19 mouse cellular contexts compared by ENCODE assay signal in genomic region chr2:157927397-157927796, GRCm38 (mm10). TPM values are rescaled to one million over a fixed set of nuclear protein-coding genes. Genes with fewer than 3 reads are reported as not detected.
DNase-seq lines count a peak whose midpoint lies in the region; ATAC-seq and TF ChIP-seq lines count a peak whose summit lies in the region.
"Had no signal": no experiment of that assay in that cellular context is flagged by ENCODE, and none has a peak within 500 bp of the region (broad histone marks: within the 10 kb centered on the region; RNA-seq: fewer than 3 reads in every experiment).

No protein-coding gene starts in this region.

- WGBS in kidney, embryonic 15.5 days, result 44% methylated on average over 20 of the region's 20 CpGs
- WGBS in kidney, embryonic 14.5 days, result 49% methylated on average over 20 of the region's 20 CpGs
- 48% methylated on average over 20 of the region's 20 CpGs for WGBS in hindbrain, embryonic 12.5 days
- 42% methylated on average over 20 of the region's 20 CpGs for WGBS in midbrain, embryonic 16.5 days

- no peak overlapping the region for H3K27ac ChIP-seq in kidney, embryonic 15.5 days
- H3K27ac ChIP-seq in kidney, embryonic 14.5 days (ENCODE audit: low read depth, low read length), result no peak overlapping the region
- H3K27ac ChIP-seq in ES-E14 (ENCODE audit: insufficient read depth, low read depth, low read length, poor library complexity, severe bottlenecking), result no peak overlapping the region
- H3K27ac ChIP-seq in hindbrain, embryonic 12.5 days, result peak overlapping the region; percentile 55
- peak overlapping the region; percentile 25 for H3K27ac ChIP-seq in midbrain, embryonic 16.5 days (ENCODE audit: low read length)
- H3K27ac ChIP-seq: embryonic facial prominence, embryonic 12.5 days; heart, embryonic 13.5 days had no signal

- no peak for ATAC-seq in kidney, embryonic 15.5 days (replicated peaks; ENCODE audit: low FRiP score)
- no peak for ATAC-seq in kidney, embryonic 14.5 days (ENCODE audit: low FRiP score, low TSS enrichment)
- ATAC-seq in hindbrain, embryonic 12.5 days (ENCODE audit: low FRiP score), result no peak
- no peak for ATAC-seq in midbrain, embryonic 16.5 days

- intact Hi-C loops in left cerebral cortex, postnatal 14 days (cut with DNase I), result loop anchor here (10.0 kb wide), 1 partner anchor 293 kb away; no protein-coding TSS in a partner anchor

- H3K9me3 ChIP-seq in kidney, embryonic 15.5 days (replicated peaks), result no peaks in the 10 kb centered on the region
- H3K9me3 ChIP-seq in kidney, embryonic 14.5 days (ENCODE audit: control insufficient read depth, low read length), result no peaks in the 10 kb centered on the region
- no peaks in the 10 kb centered on the region for H3K9me3 ChIP-seq in ES-E14 (ENCODE audit: control insufficient read depth, insufficient read depth, low read depth, low read length)
- H3K9me3 ChIP-seq in hindbrain, embryonic 12.5 days (replicated peaks), result no peaks in the 10 kb centered on the region
- no peaks in the 10 kb centered on the region for H3K9me3 ChIP-seq in midbrain, embryonic 16.5 days (replicated peaks; ENCODE audit: control insufficient read depth, low read length, poor library complexity, severe bottlenecking)
- H3K9me3 ChIP-seq: embryonic facial prominence, embryonic 12.5 days; heart, embryonic 13.5 days had no signal

- H3K36me3 ChIP-seq in kidney, embryonic 15.5 days, result no peaks in the 10 kb centered on the region
- H3K36me3 ChIP-seq in kidney, embryonic 14.5 days (ENCODE audit: control insufficient read depth, insufficient read depth, low read length), result no peaks in the 10 kb centered on the region
- no peaks in the 10 kb centered on the region for H3K36me3 ChIP-seq in ES-E14 (ENCODE audit: control insufficient read depth, insufficient read depth, low read length, poor library complexity, severe bottlenecking)
- no peaks in the 10 kb centered on the region for H3K36me3 ChIP-seq in hindbrain, embryonic 12.5 days
- H3K36me3 ChIP-seq in midbrain, embryonic 16.5 days (ENCODE audit: control insufficient read depth, insufficient read depth, low read length), result no peaks in the 10 kb centered on the region
- H3K36me3 ChIP-seq: embryonic facial prominence, embryonic 12.5 days; heart, embryonic 13.5 days had no signal

- no peak overlapping the region for H3K9ac ChIP-seq in kidney, embryonic 15.5 days
- H3K9ac ChIP-seq in kidney, embryonic 14.5 days (ENCODE audit: low read depth, low read length), result no peak overlapping the region
- peak overlapping the region; percentile 33; the same call in 1 of the 2 replicates for H3K9ac ChIP-seq in ES-E14 (ENCODE audit: insufficient read depth, low read depth, low read length, poor library complexity, severe bottlenecking)
- peak overlapping the region; percentile 10; the same call in 1 of the 2 replicates for H3K9ac ChIP-seq in hindbrain, embryonic 12.5 days
- H3K9ac ChIP-seq in midbrain, embryonic 16.5 days (ENCODE audit: low read depth, low read length), result peak overlapping the region; percentile 40
- H3K9ac ChIP-seq: embryonic facial prominence, embryonic 12.5 days; heart, embryonic 13.5 days had no signal

- in situ Hi-C loops in ES-E14 (cut with MboI; ENCODE audit: low sequenced_read_pairs in 2 of 2, unreplicated experiment in 2 of 2), result no loop called here

- 0 out of 2 replicates have a peak overlapping the region, but pooled peaks have one; percentile 21 for H3K4me2 ChIP-seq in kidney, embryonic 15.5 days
- H3K4me2 ChIP-seq in kidney, embryonic 14.5 days (replicated peaks; ENCODE audit: low read depth, low read length), result no peak overlapping the region
- no peak overlapping the region for H3K4me2 ChIP-seq in hindbrain, embryonic 12.5 days (replicated peaks)
- peak overlapping the region; percentile 34 for H3K4me2 ChIP-seq in midbrain, embryonic 16.5 days (ENCODE audit: low read length)
- H3K4me2 ChIP-seq: embryonic facial prominence, embryonic 12.5 days; heart, embryonic 13.5 days had no signal

- peaks cover 25% of the 10 kb centered on the region for H3K27me3 ChIP-seq in kidney, embryonic 15.5 days
- peaks cover 11% of the 10 kb centered on the region; the same call in 1 of the 2 replicates for H3K27me3 ChIP-seq in kidney, embryonic 14.5 days (ENCODE audit: control insufficient read depth, insufficient read depth, low read length)
- peaks cover 10% of the 10 kb centered on the region for H3K27me3 ChIP-seq in hindbrain, embryonic 12.5 days
- H3K27me3 ChIP-seq in midbrain, embryonic 16.5 days (ENCODE audit: control insufficient read depth, insufficient read depth, low read depth, low read length), result no peaks in the 10 kb centered on the region

- no peak for DNase-seq in ES-E14 (ENCODE audit: low read depth, low spot score)
- no peak for DNase-seq in heart, postnatal 4 days
- DNase-seq in adrenal gland, postnatal 25 days, result no peak
- DNase-seq in left cerebral cortex, postnatal 14 days (ENCODE audit: low spot score in 2 of 2), result no peak
- DNase-seq: adrenal gland, postnatal 14 days; B cell, adult 2 months; cerebellum, postnatal 14 days; gastrocnemius, postnatal 10 days; kidney, postnatal 10 days; liver; lung, adult 2 months had no signal

- no peak overlapping the region for H3K4me3 ChIP-seq in kidney, embryonic 15.5 days (replicated peaks)
- no peak overlapping the region for H3K4me3 ChIP-seq in kidney, embryonic 14.5 days (ENCODE audit: low read length)
- peak overlapping the region; percentile 38 to 53 for H3K4me3 ChIP-seq in ES-E14 (ENCODE audit: insufficient read depth in 1 of 2, low read depth in 1 of 2, low read length in 2 of 2, poor library complexity in 1 of 2, severe bottlenecking in 1 of 2)
- H3K4me3 ChIP-seq in hindbrain, embryonic 12.5 days, result no peak overlapping the region
- no peak overlapping the region for H3K4me3 ChIP-seq in midbrain, embryonic 16.5 days (ENCODE audit: low read depth, low read length)
- H3K4me3 ChIP-seq: embryonic facial prominence, embryonic 12.5 days; heart, embryonic 13.5 days; myocyte had no signal

- H3K4me1 ChIP-seq in kidney, embryonic 15.5 days, result peaks cover 39% of the 10 kb centered on the region
- peaks cover 11% of the 10 kb centered on the region; the same call in 1 of the 2 replicates for H3K4me1 ChIP-seq in kidney, embryonic 14.5 days (ENCODE audit: control insufficient read depth, insufficient read depth, low read length)
- peaks cover 1 to 36% of the 10 kb centered on the region in 2 experiments; a peak in 3 of 4 replicates for H3K4me1 ChIP-seq in ES-E14 (ENCODE audit: control insufficient read depth in 2 of 2, insufficient read depth in 2 of 2, low read length in 2 of 2, poor library complexity in 1 of 2)
- peaks cover 48% of the 10 kb centered on the region for H3K4me1 ChIP-seq in hindbrain, embryonic 12.5 days
- H3K4me1 ChIP-seq in midbrain, embryonic 16.5 days (ENCODE audit: control insufficient read depth, insufficient read depth, low read length), result peaks cover 44% of the 10 kb centered on the region

TF ChIP-seq in ES-E14, 5 proteins besides CTCF, POLR2A, EP300 and RAD21:
- no peak for TF ChIP-seq HCFC1 (IDR thresholded peaks at IDR 0.05; ENCODE audit: borderline replicate concordance, insufficient read depth, low read length)
- TF ChIP-seq ZC3H11A (IDR thresholded peaks at IDR 0.05; ENCODE audit: borderline replicate concordance, low read depth, low read length), result no peak
- no peak for TF ChIP-seq MAFK (IDR thresholded peaks at IDR 0.05; ENCODE audit: insufficient read depth, low read depth, low read length)
- no peak for TF ChIP-seq ZNF384 (IDR thresholded peaks at IDR 0.05; ENCODE audit: low read depth, low read length)
- TF ChIP-seq CHD2 (IDR thresholded peaks at IDR 0.05; ENCODE audit: low read depth, low read length), result no peak
TF ChIP-seq in ES-E14: peak in this region for 0.

RNA-seq across cellular contexts. Expression of gene Vstm2l, which starts 12.9 kb away (rescaled TPM):
- 0.40 and 0.74 TPM in 2 replicates for polyA plus RNA-seq in kidney, embryonic 15.5 days (2015; fragmentation: Nextera tagmentation; extraction: Ambion mirVana)
- polyA plus RNA-seq in kidney, embryonic 14.5 days (2014; fragmentation: Nextera tagmentation; extraction: Ambion mirVana), result 0.26 and 0.43 TPM in 2 replicates
- 0.48 and 0.62 TPM in 2 replicates for total RNA-seq in ES-E14 (2012; rRNA removed)
- polyA plus RNA-seq in hindbrain, embryonic 12.5 days (2016; fragmentation: Nextera tagmentation; extraction: Ambion mirVana), result 13.7 and 15.3 TPM in 2 replicates
- 19.6 and 26.6 TPM in 2 replicates for polyA plus RNA-seq in midbrain, embryonic 16.5 days (2015; fragmentation: Nextera tagmentation; extraction: Ambion mirVana)
- total RNA-seq in heart, postnatal 4 days (2021), result under 1 TPM in 1 of 2 experiments, not detected in 1; 0.32 TPM
- 1.4 and 1.6 TPM in 2 replicates for total RNA-seq in adrenal gland, postnatal 25 days (2021)
- total RNA-seq in left cerebral cortex, postnatal 14 days (2021), result 100 to 1,000 TPM; 259 to 272 TPM
- total RNA-seq: MEL had no signal
- polyA plus RNA-seq: heart, embryonic 13.5 days; lung, adult 2 months; myocyte had no signal

Comparison
In these comparisons a context has a peak if more than half of its experiments do, and no peak if none do; other contexts are left out.
1. H3K4me2 ChIP-seq: peak in kidney, embryonic 15.5 days (single experiment) and midbrain, embryonic 16.5 days (single experiment); none in kidney, embryonic 14.5 days (single experiment) and hindbrain, embryonic 12.5 days (single experiment).
2. H3K27ac ChIP-seq: peak in hindbrain, embryonic 12.5 days (single experiment) and midbrain, embryonic 16.5 days (single experiment); none in kidney, embryonic 15.5 days (single experiment), kidney, embryonic 14.5 days (single experiment) and ES-E14 (single experiment).
3. H3K4me3 ChIP-seq: peak in ES-E14 (2 of 2); none in kidney, embryonic 15.5 days (single experiment), kidney, embryonic 14.5 days (single experiment), hindbrain, embryonic 12.5 days (single experiment) and midbrain, embryonic 16.5 days (single experiment).
4. H3K9ac ChIP-seq: peak in ES-E14 (single experiment), hindbrain, embryonic 12.5 days (single experiment) and midbrain, embryonic 16.5 days (single experiment); none in kidney, embryonic 15.5 days (single experiment) and kidney, embryonic 14.5 days (single experiment).
5. RNA of gene Vstm2l, which starts 12.9 kb away (total RNA-seq): 259 to 272 TPM in left cerebral cortex, postnatal 14 days; 1.4 to 1.6 TPM in adrenal gland, postnatal 25 days, 0.48 to 0.62 TPM in ES-E14 and 0.32 TPM in heart, postnatal 4 days; every median in the first group is over 10 times any median in the second.